In the genomic region with DNA sequence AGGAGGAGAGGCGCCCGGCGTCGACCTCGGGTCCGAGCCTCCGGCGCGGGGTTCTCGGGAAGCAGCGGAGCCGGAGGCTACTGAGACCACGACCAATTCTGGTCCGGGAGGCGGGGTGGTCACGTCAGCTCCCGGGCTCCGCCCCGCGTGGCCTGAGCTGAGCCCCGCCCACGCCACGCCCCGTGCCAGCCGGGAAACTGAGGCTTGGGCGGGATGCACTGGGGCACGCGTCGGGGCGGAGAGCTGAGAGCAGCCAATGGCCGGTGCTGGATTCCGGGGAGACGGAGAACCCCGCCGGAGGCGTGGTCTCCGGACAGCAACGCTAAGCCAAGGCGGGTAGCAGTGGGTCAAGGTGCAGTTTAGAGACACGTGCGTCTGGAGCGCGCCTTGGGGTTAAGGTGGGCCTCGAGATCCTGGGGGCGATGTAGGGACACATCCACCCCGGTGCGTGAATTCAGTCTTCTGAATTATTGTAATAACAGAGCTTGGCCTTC, we compare ENCODE assay signal across 8 mouse cellular contexts. TPM values are rescaled to one million over a fixed set of nuclear protein-coding genes. Genes with fewer than 3 reads are reported as not detected.
A peak's percentile ranks its signal among the peaks of the same experiment; 100 is the strongest.
DNase-seq lines count a peak whose midpoint lies in the region; ATAC-seq lines count a peak whose summit lies in the region.

Gene Slc25a1 (minus strand): TSS at position 133 of the 494 bp plus-strand sequence.

- peak within 1 kb of the TSS; percentile 72 for H3K4me3 ChIP-seq in embryonic facial prominence, embryonic 11.5 days (ENCODE audit: low read depth, low read length)
- H3K4me3 ChIP-seq in intestine, embryonic 15.5 days (replicated peaks) = peak within 1 kb of the TSS; percentile 83
- peak within 1 kb of the TSS; percentile 96 for H3K4me3 ChIP-seq in megakaryocyte, embryonic 14.5 days (replicated peaks)

- no peaks in the 10 kb centered on the region for H3K4me1 ChIP-seq in embryonic facial prominence, embryonic 11.5 days (ENCODE audit: control insufficient read depth, insufficient read depth, low read length)
- H3K4me1 ChIP-seq in intestine, embryonic 15.5 days (replicated peaks) = peaks cover 11% of the 10 kb centered on the region; the same call in 1 of the 2 replicates
- H3K4me1 ChIP-seq in megakaryocyte, embryonic 14.5 days = peaks cover 80% of the 10 kb centered on the region

- peak; percentile 87 for DNase-seq in adrenal gland, postnatal 25 days
- peak; percentile 84 for DNase-seq in embryonic facial prominence, embryonic 11.5 days (ENCODE audit: low spot score)
- DNase-seq in gonadal fat pad, adult 2 months (ENCODE audit: low read depth) = no peak
- DNase-seq in left cerebral cortex, postnatal 10 days (ENCODE audit: extremely low spot score in 1 of 2, low spot score in 2 of 2) = peak; percentile 81 to 88
- DNase-seq in right cerebral cortex, postnatal 25 days = peak; percentile 83
- no peak for DNase-seq in T-cell, adult 2 months (ENCODE audit: low spot score)

- peak within 1 kb of the TSS; percentile 71 for H3K4me2 ChIP-seq in embryonic facial prominence, embryonic 11.5 days (ENCODE audit: low read depth, low read length)
- peak within 1 kb of the TSS; percentile 96 for H3K4me2 ChIP-seq in intestine, embryonic 15.5 days (replicated peaks)

- peak; percentile 63 for ATAC-seq in embryonic facial prominence, embryonic 11.5 days (replicated peaks; ENCODE audit: insufficient number of reproducible peaks, low FRiP score, low TSS enrichment, low read depth)
- peak; percentile 91 for ATAC-seq in intestine, embryonic 15.5 days

- H3K27me3 ChIP-seq in embryonic facial prominence, embryonic 11.5 days (ENCODE audit: control insufficient read depth, insufficient read depth, low read length) = no peaks in the 10 kb centered on the region
- no peaks in the 10 kb centered on the region for H3K27me3 ChIP-seq in intestine, embryonic 15.5 days (replicated peaks)
- H3K27me3 ChIP-seq in megakaryocyte, embryonic 14.5 days (replicated peaks) = no peaks in the 10 kb centered on the region

- H3K9me3 ChIP-seq in embryonic facial prominence, embryonic 11.5 days (replicated peaks; ENCODE audit: control insufficient read depth, low read length) = no peaks in the 10 kb centered on the region
- no peaks in the 10 kb centered on the region for H3K9me3 ChIP-seq in intestine, embryonic 15.5 days
- H3K9me3 ChIP-seq in megakaryocyte, embryonic 14.5 days = no peaks in the 10 kb centered on the region

- under 1% methylated on average over 44 of the region's 47 CpGs for WGBS in embryonic facial prominence, embryonic 11.5 days
- under 1% methylated on average over 47 of the region's 47 CpGs for WGBS in intestine, embryonic 15.5 days

- peak within 1 kb of the TSS; percentile 62 for H3K9ac ChIP-seq in embryonic facial prominence, embryonic 11.5 days (replicated peaks; ENCODE audit: low read length)
- H3K9ac ChIP-seq in intestine, embryonic 15.5 days = peak within 1 kb of the TSS; percentile 82

- peaks cover 3% of the 10 kb centered on the region; the same call in 1 of the 2 replicates for H3K36me3 ChIP-seq in embryonic facial prominence, embryonic 11.5 days (replicated peaks; ENCODE audit: control insufficient read depth, insufficient read depth, low read depth, low read length)
- peaks cover 15% of the 10 kb centered on the region for H3K36me3 ChIP-seq in intestine, embryonic 15.5 days
- peaks cover 38% of the 10 kb centered on the region for H3K36me3 ChIP-seq in megakaryocyte, embryonic 14.5 days (replicated peaks; ENCODE audit: low read length)

- intact Hi-C loops in left cerebral cortex, postnatal 10 days (cut with DNase I) = loop anchor here (5.0 to 10.0 kb wide), 2 partner anchors 119 to 287 kb away; partner anchors contain the start of gene Ccdc188

- H3K27ac ChIP-seq in embryonic facial prominence, embryonic 11.5 days (replicated peaks; ENCODE audit: low read depth, low read length) = peak within 1 kb of the TSS; percentile 59
- peak within 1 kb of the TSS; percentile 96 for H3K27ac ChIP-seq in intestine, embryonic 15.5 days

RNA-seq across cellular contexts. Expression of gene Slc25a1, which starts in this region (rescaled TPM):
- total RNA-seq in adrenal gland, postnatal 25 days (2021) = 297 and 308 TPM in 2 replicates
- 66.2 and 69.5 TPM in 2 replicates for polyA plus RNA-seq in embryonic facial prominence, embryonic 11.5 days (2014; fragmentation: Nextera tagmentation; extraction: Ambion mirVana)
- 302 and 354 TPM in 2 replicates for polyA plus RNA-seq in gonadal fat pad, adult 2 months (2012; rRNA removed)
- polyA plus RNA-seq in intestine, embryonic 15.5 days (2015; fragmentation: Nextera tagmentation; extraction: Ambion mirVana) = 201 and 221 TPM in 2 replicates
- total RNA-seq in left cerebral cortex, postnatal 10 days (2021) = 10 to 100 TPM; 70.0 to 79.6 TPM
- 396 and 555 TPM in 2 replicates for polyA plus RNA-seq in megakaryocyte, embryonic 14.5 days (2012; ENCODE audit: insufficient read depth, low replicate concordance)

Comparison
In these comparisons a context has a peak if more than half of its experiments do, and no peak if none do; other contexts are left out.
1. DNase-seq: peak in adrenal gland, postnatal 25 days (single experiment), embryonic facial prominence, embryonic 11.5 days (single experiment), left cerebral cortex, postnatal 10 days (2 of 2) and right cerebral cortex, postnatal 25 days (single experiment); none in gonadal fat pad, adult 2 months (single experiment) and T-cell, adult 2 months (single experiment).
2. Peak in every context shown above with its lines, with median percentiles within 50 percentile points of each other: H3K4me3 ChIP-seq.